Mouse (Mus musculus) ES-CJ7 (cell line): ENCODE data around the gene Senp8.
"Not testable (repeated sequence)": the region's sequence is repeated elsewhere in the genome, so short reads cannot be mapped to it uniquely, and the experiment has no call there.

Experiments used
- DNase-seq: peaks from one replicate; pipeline ENCODE4 v3.0.0; 2011; ENCODE audit warnings: low read depth, low spot score

The Senp8 gene

GRCm38 (mm10) chr9:59750267-59751065, at the start of gene Senp8, which contains the start of gene Myo9a:
Gene Senp8 (minus strand): TSS chr9:59750710.
Gene Myo9a (plus strand): TSS chr9:59750896.
- DNase-seq: peak; percentile 99

GRCm38 (mm10) chr9:59766966-59767461, 16.5 kb upstream of the Senp8 start:
- DNase-seq: peak; percentile 51

- no peak for DNase-seq
These were observed 10.0 kb upstream of the Senp8 start for GRCm38 (mm10) chr9:59760515-59760914.

GRCm38 (mm10) chr9:59757016-59757415, 6.5 kb upstream of the Senp8 start:
- not testable (repeated sequence) for DNase-seq

GRCm38 (mm10) chr9:59755199-59755598, 4.7 kb upstream of the Senp8 start:
- DNase-seq: no peak

- no peak for DNase-seq
These were observed 1.5 kb upstream of the Senp8 start for GRCm38 (mm10) chr9:59751966-59752365.

DNA sequence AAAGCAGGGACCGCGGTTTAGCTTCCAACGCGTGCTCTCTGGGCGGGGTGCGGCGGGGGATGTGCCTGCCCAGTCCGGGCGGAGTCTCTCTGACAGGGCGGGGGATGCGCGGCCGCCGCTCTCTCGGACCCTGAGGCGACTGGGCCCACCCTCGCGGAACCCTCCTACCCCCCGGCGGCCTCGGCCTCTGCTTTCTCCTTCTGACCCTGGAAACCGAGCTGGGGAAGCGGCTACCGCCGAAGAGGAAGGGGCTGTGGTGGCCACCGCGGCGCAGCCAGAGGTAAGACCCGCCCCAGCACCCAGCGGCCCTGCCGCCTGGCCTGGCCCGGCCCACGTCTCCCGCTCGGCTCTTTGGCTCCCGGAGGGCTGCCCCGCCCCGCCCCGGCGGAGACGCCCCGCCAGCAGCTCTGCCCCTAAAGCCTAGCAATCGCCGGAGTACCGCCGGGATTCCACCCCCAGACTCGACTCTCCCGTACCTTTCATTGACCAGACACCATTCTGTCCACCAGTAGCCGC, 614 bp upstream of the Senp8 start:
- DNase-seq: peak; percentile 61

DNA sequence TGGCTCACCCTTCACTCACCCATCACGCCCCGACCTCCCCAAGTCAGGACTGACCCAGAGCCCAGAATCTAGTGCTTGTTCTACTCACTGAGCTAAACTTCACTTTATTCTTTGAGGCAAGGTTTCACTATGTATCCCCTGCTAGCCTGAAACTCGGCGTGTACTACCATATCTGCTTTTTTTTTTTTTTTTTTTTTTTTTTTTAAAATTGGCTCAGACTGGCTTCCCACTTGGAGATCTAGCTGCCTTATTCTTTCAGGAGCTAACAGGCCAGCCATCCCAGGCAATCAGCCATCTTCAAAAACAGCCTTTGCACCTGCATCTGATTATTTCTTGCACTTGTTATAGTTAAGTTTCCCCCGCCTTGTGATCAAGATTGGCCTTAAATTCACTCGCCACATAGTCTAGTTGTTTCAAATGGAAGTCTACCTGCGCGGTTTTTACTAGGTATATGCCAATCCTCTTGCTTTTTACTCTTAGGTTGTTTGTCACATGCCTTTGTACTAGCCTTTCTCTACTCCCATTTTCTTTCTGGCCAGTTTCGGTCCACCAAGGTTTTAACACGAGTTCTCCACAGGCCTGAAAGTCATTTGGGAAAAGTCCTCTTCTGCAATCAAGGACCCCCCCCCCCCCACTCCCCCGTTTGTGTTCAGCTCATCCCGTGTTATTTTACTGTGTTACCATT, 787 bp downstream of the Senp8 start:
- no peak for DNase-seq

- no peak for DNase-seq
These were observed 1.5 kb downstream of the Senp8 start for GRCm38 (mm10) chr9:59748969-59749368.

DNA sequence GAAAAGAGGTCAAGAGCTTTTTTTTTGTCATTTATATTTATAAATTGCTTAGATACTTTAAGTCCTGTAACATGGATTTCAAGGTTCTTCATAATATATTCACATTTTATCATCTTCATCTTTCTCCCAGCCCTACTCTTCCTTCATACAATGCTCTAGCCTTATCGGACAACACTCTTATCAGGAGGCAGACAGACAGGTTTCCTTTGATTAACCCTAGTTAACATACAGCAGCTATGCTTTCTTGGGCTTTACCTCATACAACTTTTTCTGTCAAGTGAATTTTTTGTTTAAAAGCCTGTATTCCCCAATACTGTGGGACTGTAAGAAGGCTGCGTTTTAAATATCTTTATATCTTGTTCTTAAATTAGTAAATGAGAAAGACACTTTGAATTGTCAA, 2.1 kb downstream of the Senp8 start:
- no peak for DNase-seq

DNA sequence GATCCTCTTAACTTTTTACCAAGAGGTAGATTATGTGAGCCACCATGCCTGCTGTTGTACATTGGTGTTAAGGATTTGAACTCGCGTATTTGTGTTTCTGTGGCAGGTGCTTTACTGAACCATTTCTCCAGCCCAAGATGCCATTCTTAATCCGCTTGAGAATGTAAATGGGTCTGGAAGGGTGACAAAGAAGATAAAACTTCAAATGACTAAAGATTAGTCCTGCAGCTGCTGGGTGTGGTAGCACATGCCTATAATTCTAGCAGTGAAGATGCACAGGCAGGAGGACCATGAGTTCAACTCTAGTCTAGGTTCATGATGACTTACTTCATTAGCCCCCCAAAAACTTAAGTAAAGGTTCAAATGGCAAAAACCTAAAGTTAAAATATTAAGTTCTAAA, 6.6 kb downstream of the Senp8 start:
- DNase-seq: no peak

DNA sequence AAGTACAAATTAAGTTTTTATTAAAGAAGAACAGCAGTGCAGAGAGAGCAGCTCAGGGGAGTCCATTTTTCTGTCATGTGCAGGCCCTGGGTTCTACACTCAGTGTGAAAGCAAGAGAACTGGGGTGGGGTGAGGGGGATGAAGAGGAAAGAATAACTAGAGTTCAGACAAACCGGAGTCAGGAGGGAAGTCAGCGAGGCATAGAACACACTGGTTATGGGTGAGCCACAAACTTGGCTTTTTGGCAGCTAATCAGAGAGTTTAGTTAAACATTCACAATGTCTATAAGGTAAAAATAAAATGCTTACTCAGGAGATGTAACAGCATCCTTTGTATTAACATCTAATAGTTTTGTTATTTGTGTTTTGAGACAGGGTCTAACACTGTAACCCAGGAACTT, 9.9 kb downstream of the Senp8 start:
- DNase-seq: no peak

DNA sequence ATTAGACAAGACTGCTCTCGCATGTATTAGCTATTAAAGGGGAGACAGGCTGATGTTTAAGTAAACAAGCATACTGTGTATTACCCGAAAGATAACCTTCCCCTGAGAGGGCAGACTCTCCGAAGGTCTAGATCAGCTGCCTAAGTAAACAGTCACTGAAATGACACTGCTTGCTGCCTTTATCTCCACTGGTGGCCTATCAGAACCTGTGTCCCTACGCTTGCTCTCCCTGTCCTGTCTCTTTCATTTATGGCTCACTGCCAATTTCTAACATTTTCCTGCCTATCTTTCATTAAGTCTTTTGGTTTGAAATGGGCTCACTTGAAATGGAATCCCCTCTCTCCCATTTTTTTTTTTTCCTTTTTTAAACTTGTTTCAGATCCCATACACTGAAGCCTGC, 15.1 kb downstream of the Senp8 start:
- no peak for DNase-seq

GRCm38 (mm10) chr9:59733075-59733474, 17.4 kb downstream of the Senp8 start:
- no peak for DNase-seq

DNA sequence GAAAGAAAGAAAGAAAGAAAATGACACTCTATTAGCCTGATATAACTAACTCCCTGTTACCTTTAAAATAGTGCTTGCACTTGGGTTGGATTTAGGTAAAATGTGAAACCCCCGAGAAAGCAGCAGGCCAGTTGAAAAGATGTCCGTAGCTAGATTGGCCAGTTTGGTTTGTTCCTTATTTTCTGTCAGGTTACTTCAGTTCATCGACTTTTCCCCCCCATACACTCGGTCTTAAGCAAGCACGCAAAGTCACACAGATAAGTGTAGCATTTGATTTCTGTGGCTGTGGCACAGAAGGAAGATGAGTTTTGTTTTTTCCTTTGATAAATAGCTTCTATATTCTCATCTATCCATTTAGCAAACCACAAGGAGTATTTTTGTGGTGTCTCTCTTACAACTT, 19.4 kb downstream of the Senp8 start:
- no peak for DNase-seq

DNA sequence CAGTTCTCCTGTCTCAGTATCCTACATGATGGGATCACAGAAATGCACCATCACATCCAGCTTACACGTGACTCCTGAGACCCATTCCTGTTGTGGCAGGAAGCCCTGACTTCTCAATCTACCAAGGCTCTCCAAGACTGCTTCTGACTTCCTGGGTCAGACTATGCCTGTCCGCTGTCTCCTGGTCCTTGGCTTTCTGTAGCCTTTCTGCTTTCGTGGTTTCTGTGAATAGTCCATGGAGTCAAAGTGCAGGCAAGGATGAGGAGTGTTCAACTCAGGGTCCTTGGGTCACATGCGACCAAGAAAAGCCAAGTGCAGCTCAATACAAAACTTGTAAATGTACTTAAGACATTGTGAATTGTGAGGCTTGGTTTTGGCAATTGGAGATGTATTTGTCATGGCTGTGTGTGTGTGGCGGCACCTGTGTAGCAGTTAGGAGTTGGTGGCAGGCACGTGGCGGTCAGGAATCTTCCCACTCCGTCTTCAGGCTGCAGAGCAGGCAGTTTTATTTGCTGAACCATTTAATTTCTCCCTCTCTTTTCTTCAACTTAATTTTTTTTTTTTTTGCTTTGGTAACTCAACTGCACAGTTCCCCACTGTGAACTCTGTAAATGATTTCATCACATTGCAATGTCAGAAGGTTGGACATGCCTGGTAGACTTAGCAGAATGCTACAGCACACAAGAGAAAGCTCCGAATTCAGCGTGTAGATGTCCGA, 22.8 kb downstream of the Senp8 start:
- no peak for DNase-seq

GRCm38 (mm10) chr9:59725515-59725914, 25.0 kb downstream of the Senp8 start:
- DNase-seq: no peak

GRCm38 (mm10) chr9:59723791-59724442, 26.6 kb downstream of the Senp8 start:
- DNase-seq: no peak

DNA sequence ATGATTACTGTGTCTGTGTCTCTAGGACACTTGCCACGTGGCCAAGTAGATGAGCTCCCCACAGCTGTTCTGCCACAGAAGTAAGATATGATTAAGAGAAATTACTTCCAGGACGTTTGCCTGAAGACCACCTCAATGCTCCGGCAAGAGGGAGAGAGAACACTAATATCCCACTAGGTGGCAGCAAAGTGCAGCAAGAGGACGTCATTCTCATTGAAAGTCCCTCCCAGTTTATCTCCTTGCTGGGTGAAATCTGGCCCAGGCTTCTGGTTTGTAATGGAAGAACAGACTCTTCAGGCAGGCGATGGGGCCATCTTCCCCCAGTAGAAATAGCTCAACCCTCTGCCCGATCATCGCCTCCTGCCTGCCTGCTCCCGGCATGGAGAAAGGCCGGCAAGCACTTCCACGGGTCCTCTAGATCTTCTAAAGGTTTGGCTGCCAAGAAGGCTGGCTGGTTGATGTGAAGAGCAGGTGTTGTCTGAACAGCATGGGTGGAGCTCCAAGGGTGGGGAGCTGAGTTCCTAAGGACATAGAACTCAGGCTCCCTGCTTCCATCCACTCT, 27.3 kb downstream of the Senp8 start:
- DNase-seq: peak; percentile 87

GRCm38 (mm10) chr9:59721144-59721543, 29.4 kb downstream of the Senp8 start:
- DNase-seq: no peak

DNA sequence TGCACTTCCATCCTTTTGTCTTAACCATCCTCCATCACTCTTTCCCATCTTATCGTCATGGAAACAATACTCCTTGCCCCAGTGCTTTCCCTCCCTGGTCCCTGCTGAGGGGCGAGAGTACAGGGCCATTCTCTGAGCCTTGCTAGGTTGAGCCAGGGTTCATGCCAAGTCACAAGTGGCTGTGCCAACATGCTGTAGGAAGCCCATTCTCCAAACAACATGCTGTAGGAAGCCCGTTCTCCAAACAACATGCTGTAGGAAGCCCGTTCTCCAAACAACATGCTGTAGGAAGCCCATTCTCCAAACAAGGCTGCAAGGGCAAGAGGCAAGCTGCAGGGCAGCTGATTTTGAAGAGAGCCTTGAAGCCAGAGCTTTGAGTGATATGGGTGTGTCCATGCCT, 32.3 kb downstream of the Senp8 start:
- no peak for DNase-seq
